Mouse (Mus musculus): ENCODE data around the gene C8g.

Gene C8g

DNA sequence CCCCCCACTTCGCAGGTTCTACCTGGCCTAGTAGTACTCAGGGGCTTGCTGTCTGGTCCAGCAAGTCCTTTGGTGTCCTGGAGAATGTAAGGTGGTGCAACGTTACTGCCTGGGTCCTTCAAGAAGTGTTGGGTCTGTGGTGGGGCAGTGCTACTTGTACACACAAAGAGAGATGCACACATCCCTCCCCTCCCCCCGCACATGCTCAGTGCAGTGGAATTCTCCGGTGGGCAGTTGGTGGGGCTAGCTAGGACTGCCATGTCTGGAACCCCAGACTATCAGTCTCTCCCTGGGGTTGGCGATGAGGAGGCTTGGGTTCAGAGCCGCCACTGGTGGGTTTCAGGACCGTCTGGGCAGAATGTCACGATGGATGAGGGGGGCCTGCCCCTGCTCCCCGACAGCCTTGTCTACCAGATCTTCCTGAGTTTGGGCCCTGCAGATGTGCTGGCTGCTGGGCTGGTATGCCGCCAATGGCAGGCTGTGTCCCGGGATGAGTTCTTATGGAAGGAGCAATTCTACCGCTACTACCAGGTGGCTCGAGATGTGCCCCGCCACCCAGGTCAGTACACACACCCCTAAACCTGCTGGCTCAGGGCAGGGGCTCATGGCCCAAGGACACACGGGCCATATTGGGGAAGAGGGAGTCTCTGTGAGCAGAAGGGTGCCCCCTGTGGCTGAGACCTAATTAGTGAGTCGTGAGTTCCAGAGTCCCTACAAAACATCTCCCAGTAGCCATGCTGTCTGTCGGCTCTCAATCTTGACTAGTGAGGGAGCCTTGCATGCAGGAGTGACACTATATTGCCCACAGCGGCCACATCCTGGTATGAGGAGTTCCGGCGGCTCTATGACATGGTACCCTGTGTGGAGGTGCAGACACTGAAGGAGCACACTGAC lies at the start of gene C8g:
Gene C8g (minus strand): TSS at position 127 of the 894 bp plus-strand sequence.
- peak; percentile 54 to 60 for DNase-seq

GRCm38 (mm10) chr2:25551186-25551585 lies 49.7 kb upstream of the C8g start:
- peak; percentile 78 to 83 for DNase-seq

DNA sequence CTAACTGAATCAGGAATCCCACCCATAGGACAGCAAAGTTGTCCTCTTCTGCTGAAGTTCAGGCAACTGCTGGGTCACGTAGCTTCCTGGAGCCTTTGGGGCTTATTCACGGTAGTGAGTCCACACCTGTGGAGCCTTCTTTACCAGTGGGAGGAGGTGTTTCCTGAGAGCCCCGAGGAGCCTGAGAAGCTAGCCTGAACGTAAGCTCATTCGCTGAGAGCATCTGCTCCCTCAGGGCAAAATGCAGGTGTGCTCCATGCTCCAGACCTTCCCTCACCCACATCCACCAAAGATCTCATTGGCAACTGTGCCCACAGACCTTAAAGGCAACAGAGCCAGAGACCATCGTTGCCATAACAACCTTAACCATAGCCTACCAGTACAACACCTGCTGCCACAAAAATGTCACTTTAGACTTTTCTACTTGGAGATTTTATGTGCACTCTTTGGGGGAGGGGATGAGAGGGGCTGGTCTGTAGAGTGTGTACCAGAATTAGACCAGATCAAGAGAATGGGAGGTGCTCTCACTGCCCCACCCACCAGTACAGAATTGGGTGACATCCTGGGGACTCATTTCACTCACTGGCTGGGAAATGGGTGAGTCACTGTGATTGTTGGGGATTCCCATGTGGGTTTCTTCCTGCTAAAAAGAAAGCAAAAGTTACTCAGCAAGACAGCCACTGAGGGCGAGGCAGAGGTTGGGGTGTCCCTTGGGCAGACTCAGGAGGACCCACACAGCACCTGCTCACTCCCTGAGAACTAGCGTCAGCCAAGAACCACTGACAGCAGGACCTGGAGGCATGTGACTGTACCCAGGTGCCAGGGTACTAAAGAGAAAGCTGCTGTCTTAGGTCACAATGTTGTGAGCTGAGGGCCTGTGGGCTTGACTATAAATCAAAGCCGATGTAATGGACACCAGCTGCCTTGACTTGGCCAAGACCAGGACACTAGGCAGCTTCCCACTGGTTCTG lies 47.8 kb upstream of the C8g start:
- DNase-seq = no peak

- DNase-seq = peak; percentile 99
Observed at GRCm38 (mm10) chr2:25546811-25547491, 45.4 kb upstream of the C8g start, which contains the start of gene Traf2. Traf2 (minus strand) TSS chr2:25546940.

- DNase-seq = peak in 1 of 2 experiments; percentile 15
Observed at GRCm38 (mm10) chr2:25545996-25546810, 44.7 kb upstream of the C8g start.

- DNase-seq = no peak
Observed at GRCm38 (mm10) chr2:25541644-25542367, 40.3 kb upstream of the C8g start.

DNA sequence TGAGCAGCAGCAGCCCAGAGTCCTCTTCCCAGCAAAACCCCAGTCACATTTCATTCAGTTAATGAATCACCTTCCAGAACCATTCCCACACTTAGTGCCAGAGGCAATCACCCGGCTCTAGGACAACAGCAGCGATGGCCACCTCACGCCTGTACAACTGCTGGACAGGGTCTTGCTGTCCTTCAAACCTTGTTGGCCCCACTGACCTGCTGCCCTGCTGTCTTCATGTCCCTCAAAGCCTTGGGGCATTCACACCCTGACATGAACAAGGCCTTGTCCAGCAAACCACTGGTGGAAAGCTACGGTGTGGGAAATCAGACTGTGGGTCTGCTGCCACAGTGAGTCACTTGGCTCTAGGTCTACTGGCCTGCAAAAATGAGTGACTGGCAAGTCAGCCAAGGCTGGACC lies 39.0 kb upstream of the C8g start:
- DNase-seq = no peak

DNA sequence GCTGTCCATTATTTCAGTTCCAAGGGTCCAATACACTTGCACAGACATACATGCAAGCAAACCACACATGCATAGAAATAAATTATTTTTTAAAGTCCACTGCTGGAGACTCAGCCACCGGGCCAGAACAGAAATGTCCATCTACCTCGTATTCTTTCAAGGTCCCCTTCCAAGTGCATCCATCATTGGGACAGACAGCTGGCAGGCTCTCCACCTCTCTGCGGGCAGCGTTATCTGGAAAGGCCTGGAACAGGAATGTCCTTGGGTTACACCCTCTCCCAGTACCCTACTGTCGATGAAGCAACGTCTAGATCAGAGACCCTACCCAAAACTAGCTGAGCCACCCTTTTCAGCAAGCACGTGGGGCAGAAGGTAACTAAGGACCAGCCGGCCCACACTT lies 35.0 kb upstream of the C8g start:
- no peak for DNase-seq

GRCm38 (mm10) chr2:25534866-25535182 lies 33.3 kb upstream of the C8g start:
- no peak for DNase-seq

DNA sequence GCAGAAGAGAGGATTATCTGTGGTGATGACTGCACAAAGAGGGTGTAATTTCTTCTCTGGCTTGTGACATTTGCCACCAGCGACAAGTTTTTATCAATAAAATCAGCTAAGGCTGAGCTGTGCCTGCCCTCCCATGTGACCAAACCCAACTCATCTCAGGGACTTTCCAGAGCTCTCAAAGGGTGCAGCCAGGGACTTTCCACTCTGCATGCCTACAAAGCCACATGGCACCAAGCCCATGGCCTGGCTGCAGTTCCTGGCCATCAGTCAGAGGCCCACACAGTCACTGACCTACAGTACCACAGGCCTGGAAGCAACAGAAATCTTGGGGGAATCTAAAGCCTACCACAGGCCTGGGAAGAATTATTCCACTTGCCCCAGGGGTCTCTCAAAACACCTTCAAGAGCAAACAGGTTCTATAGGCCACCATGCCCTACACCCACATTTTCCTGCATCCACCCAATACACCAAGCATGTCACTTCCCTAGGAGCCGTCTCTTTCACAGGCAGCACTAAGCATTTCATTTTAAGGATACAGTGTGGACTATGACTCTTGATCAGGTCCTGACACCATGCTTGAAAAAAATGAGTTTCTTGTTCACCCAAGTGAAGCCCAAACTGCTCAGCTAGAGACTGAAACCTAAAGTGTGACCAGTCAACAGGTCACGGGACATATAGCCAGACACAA lies 32.8 kb upstream of the C8g start:
- peak; percentile 57 to 74 for DNase-seq

- DNase-seq = no peak
Observed at GRCm38 (mm10) chr2:25533707-25534106, 32.2 kb upstream of the C8g start.

- no peak for DNase-seq
Observed at GRCm38 (mm10) chr2:25526510-25527302, 25.2 kb upstream of the C8g start.

DNA sequence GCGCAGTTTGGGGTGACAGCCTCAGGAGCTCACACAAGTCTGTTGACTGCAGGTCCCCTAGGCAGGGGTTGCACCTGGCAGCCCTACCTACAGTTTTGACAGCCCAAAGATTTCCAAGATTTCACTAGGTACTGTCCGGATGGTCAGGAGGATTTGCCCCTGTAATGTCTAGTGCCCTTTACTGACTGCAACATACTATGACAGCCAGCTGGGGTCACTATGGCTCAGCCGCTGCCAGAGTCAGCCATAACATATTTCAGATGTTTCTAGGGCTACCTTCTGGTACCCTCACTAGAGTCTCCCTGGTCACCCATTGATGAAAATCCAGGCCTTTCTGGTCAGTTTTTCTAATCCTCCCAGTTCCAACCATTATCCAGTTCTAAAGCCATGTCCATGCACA lies 8.4 kb upstream of the C8g start:
- no peak for DNase-seq

- peak in 1 of 2 experiments; percentile 40 for DNase-seq
Observed at GRCm38 (mm10) chr2:25506964-25507363, 5.4 kb upstream of the C8g start.

DNA sequence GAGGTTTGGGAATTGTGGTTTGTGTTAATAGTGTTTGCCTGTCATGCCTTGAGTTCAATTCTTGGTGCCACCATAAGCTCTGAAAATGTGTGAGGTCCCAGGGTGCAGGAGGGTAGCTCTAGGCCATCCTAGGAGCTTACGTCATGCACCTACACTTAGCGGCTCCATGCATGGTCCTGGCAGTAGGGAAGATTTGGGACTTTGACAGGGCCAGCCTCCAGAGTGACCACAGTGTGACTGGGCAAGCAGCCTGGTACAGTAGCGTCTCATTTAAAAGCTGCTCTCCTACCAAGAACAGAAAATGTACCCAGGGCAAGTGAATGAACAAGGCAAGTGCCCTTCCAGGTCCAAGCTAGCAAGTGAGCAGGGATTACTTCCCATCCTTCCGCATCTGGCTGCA lies 4.3 kb upstream of the C8g start:
- no peak for DNase-seq

DNA sequence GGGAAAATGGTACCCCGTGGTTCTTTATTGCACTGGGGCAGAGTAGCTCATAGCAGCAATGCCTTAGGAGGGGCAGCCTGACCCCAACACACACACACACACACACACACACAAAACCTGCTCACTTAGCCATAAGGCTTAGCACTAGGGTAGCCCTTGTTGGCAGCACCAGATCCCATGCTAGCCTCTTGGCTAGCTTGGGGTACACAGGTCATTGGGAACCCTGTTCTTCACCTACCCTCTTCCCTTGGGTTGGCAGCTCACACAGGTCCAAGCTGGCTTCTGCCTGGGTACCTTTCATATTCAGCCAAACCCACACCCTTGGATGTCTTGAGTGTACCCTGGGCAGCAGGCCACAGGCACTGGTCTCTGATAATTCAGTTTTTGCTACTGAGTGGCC lies 3.5 kb upstream of the C8g start:
- peak in 1 of 2 experiments; percentile 53 for DNase-seq

DNA sequence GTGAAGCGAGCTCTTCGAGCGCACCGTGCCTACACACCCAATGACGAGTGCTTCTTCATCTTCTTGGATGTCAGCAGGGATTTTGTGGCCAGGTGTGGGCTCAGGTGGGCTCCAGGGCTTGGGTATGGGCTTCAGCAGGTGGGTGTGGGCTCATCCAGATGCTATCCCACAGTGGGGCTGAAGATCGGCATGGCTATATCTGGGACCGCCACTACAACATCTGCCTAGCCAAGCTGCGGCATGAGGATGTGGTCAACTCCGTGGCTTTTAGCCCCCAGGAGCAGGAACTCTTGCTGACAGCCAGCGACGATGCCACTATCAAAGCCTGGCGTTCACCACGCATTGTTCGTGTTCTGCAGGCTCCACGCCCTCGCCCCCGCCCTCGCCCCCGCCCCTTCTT lies 3.0 kb upstream of the C8g start:
- no peak for DNase-seq

GRCm38 (mm10) chr2:25502726-25503125 lies 1.2 kb upstream of the C8g start:
- no peak for DNase-seq

DNA sequence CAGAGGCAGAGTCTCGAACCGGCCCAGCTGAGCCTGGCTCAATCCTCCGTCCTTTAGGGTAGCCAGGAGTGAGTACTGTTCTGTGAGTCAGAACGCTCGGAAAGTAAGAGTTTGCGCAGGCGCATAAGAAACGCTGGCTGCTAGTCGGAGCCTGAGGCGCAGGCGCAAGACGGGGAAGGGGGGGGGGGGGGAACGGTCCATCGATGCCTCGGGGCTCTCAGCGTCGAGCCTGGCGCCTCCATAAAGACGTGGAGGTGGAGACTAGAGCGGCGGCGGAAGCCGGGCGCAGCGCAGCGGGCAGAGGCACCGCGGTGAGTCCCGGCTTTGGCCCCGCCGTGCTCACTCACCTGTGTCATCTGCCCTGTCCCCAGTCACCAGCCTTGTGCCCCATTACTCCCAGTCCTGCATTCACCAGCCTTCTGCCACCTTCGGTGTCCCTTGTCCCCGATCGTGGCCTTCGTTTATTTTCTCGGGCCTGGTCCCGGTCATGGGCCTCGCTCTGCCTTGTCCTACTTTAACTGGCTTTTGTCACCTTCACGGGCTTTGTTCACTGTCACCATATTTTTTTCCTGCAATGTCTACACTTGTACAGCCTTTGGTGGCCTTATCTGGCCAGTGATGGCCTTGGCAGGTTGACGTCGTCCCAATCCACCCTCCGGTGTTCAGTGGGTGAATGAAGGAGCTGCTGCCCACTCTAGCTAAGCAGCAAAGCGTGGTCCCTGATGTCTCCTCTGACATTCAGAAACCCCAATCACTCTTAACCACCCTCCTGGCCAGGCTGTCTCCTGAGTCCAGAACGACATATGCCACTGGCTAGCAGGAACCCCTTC lies 728 bp downstream of the C8g start, which contains the start of gene Fbxw5:
Gene Fbxw5 (plus strand): TSS at position 175 of the 830 bp plus-strand sequence.
- DNase-seq = peak; percentile 88 to 92

All from cerebellum, postnatal 10 days (tissue).